Mouse (Mus musculus): ENCODE measurements around the gene Proser3.

Proser3 gene

GRCm38 (mm10) chr7:30552102-30553020 lies at the start of gene Proser3, which contains the start of gene Hspb6:
Gene Proser3, minus strand, starts transcription at chr7:30552299.
Gene Hspb6, plus strand, starts transcription at chr7:30552178.
- DNase-seq (ENCODE audit: low read depth, low spot score) = peak; percentile 97

DNA sequence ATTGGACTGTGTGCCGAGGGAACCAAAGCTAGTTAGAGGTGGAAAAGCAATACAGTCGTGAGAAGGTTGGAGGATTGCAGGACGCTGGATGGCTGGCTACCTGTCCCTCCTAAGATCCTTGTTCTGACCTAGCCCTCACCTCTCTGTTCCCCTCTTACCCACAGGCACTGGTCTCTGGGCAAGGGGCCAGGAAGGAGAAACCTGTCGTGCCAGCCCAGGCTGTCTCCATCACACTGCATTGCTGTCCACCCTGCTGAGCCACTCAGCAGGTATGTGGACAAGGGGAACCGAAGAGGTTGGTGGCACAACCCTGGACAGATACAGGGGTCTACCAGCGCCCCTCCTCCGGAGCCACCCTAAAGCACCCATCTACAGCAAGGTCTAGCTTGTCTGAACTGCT lies 48.6 kb upstream of the Proser3 start:
- no peak for DNase-seq (ENCODE audit: low read depth, low spot score)

DNA sequence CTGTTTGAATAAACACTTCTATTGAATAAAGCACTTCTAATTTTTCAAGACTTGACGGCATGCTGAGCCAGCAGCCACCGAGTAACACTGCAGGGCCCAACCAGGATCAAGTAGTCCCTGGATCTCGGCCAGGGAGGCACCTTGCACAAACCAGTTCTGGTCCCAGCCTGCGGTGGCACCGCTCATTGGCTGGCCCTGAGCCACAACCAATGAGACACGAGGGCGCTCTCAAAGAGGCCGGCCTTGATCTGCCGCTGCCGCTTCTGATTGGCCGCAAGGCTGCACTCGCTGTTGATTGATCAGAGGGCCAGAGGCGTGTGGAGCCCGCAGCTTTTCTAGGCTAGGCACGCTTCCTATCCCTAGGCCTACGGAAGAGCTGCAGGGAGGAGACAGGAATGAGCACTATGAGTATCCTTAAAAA lies 47.8 kb upstream of the Proser3 start:
- DNase-seq (ENCODE audit: low read depth, low spot score) = peak; percentile 88

- DNase-seq (ENCODE audit: low read depth, low spot score) = no peak
Observed at GRCm38 (mm10) chr7:30598786-30599185, 46.7 kb upstream of the Proser3 start, which contains the start of gene Zbtb32. Gene Zbtb32, minus strand, starts transcription at chr7:30598909.

DNA sequence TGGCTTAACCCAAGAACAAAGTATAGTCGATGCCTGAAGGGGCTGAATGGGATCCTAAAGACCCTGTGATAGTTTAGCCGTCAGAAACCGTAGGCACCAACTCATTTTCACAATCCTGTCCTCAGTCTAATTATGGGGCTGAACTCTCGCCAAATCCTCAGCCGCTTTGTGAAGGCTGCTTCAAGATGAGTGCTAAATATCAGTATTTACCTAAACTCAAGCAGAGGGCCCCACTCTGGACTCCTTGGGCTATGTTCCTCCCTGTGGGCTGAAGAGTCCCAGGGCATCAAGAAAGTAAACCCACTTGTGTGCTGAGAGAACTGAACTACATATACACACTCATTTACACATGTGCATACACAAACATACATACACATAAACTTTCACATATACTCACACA lies 44.7 kb upstream of the Proser3 start:
- no peak for DNase-seq (ENCODE audit: low read depth, low spot score)

DNA sequence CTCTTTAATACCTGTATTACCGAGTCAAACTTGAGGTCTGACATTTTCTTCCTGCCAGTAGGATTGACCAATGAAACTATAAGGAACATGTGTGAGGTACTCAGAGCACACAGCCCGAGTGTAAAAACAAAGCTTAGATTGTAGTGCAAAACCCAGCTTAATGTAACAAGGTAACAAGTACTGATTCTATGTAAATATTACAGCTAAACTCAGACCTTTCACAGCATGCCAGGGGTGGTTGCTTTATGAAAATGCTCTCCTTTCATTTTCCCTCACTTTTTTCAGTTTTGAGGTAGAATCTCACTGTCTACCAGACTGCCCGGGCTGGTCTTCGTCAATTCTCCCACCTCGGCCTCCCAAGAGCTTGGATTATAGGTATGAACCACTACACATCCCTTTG lies 44.0 kb upstream of the Proser3 start:
- no peak for DNase-seq (ENCODE audit: low read depth, low spot score)

DNA sequence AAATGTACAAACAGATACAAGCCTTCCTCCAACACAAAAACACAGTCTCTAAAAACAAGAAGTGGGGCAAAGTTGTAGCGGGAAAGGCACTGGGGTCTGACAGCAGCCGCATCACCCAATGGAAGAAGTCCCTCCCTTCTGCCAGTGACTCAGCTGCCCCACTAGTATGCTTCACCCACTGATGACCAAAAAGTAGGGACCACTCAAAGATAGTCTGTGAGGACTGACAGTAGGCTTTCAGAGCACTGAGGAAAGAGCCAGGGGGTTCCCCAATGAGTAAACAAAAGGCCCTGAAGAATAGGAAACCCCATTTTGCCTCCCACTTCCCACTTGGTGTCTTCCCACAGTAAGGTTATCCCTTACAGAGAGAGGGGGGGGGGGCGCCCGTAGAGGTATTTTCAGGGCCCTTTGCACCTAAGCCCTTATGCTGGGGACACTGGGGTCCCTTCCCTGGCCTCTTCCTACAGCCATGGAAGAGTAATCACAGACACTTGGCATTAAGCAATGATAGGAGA lies 42.5 kb upstream of the Proser3 start:
- no peak for DNase-seq (ENCODE audit: low read depth, low spot score)

DNA sequence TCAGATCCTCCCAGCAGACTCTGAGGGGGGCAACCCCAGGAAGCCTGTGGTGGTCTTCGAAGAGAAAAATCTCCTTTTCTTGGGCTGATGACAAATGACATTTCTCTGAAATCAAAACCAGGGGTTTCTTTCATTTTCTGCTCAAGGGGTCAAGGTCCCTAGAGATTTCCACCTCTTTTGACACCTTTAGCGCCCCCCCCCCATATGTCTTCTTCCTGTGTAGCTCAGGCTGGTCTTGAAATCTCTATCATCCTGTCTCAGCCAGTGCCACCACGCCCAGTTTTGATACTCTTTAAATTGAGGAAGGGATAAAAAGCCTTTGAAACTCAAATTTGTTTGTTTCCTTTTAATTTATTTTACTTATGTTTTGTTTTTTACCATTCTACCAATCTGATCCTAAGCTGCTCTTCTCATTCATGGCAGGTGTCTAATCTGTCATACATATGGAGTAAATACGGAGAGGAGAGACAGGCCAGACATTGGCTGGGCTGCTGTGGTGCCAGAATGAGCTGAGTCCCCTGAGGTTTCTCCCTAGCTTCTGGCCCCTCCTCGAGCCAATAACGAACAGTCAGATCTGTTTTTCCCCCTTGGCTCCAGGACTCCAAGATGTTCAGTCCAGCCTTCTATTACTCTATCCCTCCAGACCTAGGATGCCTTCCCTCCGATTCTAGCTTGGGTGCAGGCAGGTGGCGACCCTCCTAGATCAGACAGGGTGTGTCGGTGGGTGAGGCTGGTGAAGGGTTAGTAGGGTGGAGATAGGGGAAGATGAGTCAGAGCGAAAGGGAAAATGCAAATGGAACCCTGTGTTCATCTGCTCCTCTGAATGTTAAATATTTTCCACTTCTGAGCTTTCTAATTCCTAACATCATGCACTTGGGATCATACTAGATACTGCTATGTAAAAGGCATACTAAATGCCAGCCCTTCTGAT lies 41.7 kb upstream of the Proser3 start:
- DNase-seq (ENCODE audit: low read depth, low spot score) = no peak

DNA sequence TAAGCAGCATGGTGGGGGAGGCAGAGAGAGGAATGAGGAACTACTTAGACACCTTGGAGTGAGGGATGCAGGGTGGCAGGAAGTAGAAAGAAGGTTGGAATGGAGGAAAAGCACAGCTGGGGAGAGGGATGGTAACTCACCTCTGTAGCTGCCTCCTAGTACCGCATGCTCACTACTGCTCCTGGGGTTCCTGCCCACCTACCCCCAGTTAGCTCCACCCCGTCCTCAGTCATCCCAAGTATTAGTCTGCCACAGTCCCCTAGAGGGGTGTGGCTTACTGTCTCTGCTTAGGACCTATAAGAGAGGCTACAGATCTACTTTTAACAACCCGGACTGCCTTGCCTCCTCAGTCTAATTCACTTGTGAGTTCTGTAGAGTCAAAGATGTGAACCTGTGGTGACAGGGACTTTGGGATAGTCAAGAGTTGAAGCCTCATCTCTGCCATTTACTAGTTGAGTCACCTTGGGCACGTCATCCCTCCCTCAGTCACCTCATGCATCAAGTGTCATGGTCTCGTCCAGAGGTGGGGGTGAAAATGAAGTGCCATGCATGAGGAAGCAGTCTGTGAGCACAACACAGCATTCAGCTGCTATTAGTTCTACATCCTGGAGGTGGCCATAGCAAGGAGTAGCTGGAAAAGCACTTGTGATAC lies 40.8 kb upstream of the Proser3 start:
- no peak for DNase-seq (ENCODE audit: low read depth, low spot score)

DNA sequence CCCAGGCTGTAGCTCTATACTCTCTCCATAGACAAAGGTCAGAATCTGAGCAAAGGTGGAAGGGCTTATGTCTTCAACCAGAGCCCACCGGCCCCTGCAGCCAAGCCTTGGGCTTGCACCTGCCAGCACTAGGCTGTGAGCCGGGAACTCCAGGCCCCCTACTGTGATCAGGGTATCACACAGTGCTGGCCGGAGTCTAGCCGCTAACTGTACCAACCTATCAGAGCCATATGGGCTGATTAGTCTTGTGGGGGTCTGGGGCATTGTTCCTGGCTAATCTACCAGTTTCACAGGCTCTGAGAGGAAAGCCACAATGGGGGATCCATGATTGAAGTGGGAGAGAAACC lies 39.5 kb upstream of the Proser3 start:
- DNase-seq (ENCODE audit: low read depth, low spot score) = no peak

GRCm38 (mm10) chr7:30590927-30591604 lies 39.0 kb upstream of the Proser3 start:
- DNase-seq (ENCODE audit: low read depth, low spot score) = no peak

DNA sequence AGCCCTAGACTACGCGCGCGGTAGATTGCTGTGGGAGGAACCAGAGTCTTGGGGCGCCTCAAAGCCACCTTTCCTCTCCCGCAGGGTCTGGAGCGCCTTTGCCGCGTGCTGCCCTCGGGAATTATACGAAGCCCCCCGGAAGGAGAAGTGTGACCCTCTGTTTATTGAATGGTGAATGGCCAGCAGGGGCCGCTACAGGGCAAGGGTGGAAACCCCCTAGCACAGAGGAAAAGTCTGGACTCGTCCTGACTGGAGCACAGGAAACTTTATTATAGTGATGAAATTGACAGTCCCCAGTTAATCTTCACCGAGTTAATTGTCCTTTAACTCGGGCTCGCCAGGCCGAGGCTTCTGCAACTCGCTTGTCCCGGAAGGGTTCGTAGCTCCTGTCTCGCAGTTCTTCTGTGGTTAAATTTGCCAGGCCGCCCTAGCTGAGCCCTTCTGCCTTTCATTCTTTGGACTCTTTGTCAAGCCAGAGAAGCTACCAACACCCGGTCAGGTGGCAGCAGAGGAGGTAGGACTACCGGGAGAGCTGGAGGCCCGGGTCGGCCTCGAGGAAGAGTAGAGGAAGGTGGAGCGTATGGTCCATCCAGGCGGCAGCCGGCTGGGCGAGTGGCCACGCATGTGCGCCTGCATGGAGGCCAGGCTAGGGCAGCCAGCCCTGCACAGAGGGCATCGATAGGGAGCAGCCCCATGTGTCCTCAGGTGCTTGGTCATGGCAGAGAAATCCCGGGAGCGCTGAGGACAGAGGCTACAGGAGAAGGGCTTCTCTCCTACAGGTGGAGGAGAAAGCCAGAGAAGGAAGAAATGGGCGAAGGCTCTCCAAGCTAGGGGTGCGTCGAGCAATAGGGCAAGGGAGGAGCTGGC lies 37.6 kb upstream of the Proser3 start:
- peak; percentile 89 for DNase-seq (ENCODE audit: low read depth, low spot score)

DNA sequence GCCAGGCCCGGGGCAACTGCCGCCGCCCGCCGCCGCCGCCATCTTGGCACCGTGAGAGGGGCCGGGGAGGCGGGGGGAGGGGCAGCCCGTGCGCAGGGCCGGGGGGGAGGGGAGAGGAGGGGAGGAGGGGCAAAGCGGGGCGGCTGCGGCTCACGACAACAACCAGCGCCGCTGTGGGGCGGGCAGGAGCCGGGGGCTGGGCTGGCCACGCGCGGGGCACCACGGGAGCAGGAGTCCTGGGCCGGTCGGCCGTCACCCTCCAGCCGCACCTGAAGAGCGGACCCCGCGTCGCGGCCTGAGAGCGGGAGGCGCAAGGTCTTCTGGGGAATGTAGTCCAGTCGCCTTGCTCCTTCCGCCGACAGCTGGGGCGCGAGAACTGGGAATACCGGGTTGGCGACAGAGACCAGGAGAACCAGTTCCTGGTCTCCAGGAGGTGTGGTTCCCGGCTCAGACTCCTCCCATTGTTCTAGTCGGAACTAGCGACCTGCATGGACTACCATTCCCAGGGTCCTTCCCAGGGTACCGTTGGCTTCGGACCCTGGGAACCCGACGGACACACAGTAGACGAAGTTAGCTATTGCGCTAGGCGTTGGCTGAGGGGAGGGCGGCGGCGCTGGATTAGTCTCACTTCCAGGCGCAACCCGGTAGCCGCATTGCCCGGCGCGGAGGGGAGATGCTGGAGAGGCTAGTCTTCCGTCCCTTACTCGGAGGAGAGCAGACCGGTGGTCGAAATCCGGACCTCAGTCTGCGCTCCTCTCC lies 36.8 kb upstream of the Proser3 start, which contains the start of gene Kmt2b:
Gene Kmt2b (minus strand): TSS at position 51 of the 759 bp plus-strand sequence.
- peak; percentile 98 for DNase-seq (ENCODE audit: low read depth, low spot score)

- no peak for DNase-seq (ENCODE audit: low read depth, low spot score)
Observed at GRCm38 (mm10) chr7:30587842-30588667, 36.0 kb upstream of the Proser3 start.

GRCm38 (mm10) chr7:30586455-30587020 lies 34.4 kb upstream of the Proser3 start:
- no peak for DNase-seq (ENCODE audit: low read depth, low spot score)

- DNase-seq (ENCODE audit: low read depth, low spot score) = no peak
Observed at GRCm38 (mm10) chr7:30585170-30585569, 33.1 kb upstream of the Proser3 start.

DNA sequence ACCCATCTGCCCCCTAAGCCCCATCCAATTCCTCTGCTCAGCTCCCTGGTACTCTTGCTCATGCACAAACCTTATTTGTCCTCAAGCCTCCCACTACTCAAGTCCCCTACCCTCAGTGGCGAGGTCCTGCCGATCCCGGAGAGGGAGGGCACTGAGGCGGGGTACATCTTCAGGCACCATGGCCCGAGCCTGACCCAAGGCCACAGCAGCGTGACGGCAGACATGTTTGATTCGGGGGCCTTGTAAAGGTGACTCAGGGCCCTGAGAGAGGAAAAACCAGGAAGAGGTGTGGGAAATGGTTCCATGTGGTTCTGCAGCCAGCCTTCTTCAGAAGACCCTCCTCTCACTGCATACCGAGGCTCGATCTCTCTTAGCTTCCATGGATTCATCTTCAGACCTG lies 32.2 kb upstream of the Proser3 start:
- no peak for DNase-seq (ENCODE audit: low read depth, low spot score)

DNA sequence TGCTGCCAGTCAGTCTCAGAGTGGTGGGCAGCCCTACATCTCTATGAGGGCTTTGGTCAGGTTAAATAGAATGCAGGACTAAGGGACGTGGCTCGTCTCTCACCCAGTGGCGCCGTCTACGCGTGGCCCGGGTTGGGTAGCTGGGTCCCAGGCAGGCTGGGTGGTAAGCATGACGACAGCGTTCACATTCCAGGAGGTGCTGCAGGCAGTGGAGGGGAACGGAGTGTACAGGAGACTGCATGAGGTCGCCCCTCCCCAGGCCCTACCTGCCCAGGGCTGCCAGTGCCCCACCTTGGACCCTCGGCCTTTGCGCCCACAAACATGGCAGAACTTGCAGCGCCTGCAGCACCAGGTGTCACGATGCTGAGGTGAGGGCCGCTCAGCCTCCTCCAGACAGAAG lies 29.4 kb upstream of the Proser3 start:
- DNase-seq (ENCODE audit: low read depth, low spot score) = no peak
